Mouse (Mus musculus): ENCODE measurements around the gene Cox5a.

Cox5a gene

GRCm38 (mm10) chr9:57521056-57521911 lies at the start of gene Cox5a:
TSS of gene Cox5a (plus strand) at chr9:57521274.
- peak; percentile 90 for DNase-seq

- DNase-seq, result peak; percentile 86 to 88
Observed at GRCm38 (mm10) chr9:57485774-57486173, 35.3 kb upstream of the Cox5a start.

- DNase-seq, result no peak
Observed at GRCm38 (mm10) chr9:57487807-57488206, 33.3 kb upstream of the Cox5a start.

- no peak for DNase-seq
Observed at GRCm38 (mm10) chr9:57493532-57493931, 27.5 kb upstream of the Cox5a start.

- DNase-seq, result no peak
Observed at GRCm38 (mm10) chr9:57494970-57495369, 26.1 kb upstream of the Cox5a start.

GRCm38 (mm10) chr9:57497236-57497635 lies 23.8 kb upstream of the Cox5a start:
- no peak for DNase-seq

- DNase-seq, result no peak
Observed at GRCm38 (mm10) chr9:57498536-57498935, 22.5 kb upstream of the Cox5a start.

GRCm38 (mm10) chr9:57501452-57501851 lies 19.6 kb upstream of the Cox5a start:
- no peak for DNase-seq

GRCm38 (mm10) chr9:57501861-57502260 lies 19.2 kb upstream of the Cox5a start:
- peak in 1 of 2 experiments; percentile 13 for DNase-seq

- peak in 1 of 2 experiments; percentile 8 for DNase-seq
Observed at GRCm38 (mm10) chr9:57502911-57503621, 18.0 kb upstream of the Cox5a start.

- DNase-seq, result peak; percentile 28 to 36
Observed at GRCm38 (mm10) chr9:57503622-57504380, 17.3 kb upstream of the Cox5a start, which contains the start of gene Rpp25. TSS of gene Rpp25 (plus strand) at chr9:57504026.

GRCm38 (mm10) chr9:57504381-57504700 lies 16.7 kb upstream of the Cox5a start:
- peak; percentile 73 to 74 for DNase-seq

- no peak for DNase-seq
Observed at GRCm38 (mm10) chr9:57504891-57505290, 16.2 kb upstream of the Cox5a start.

- no peak for DNase-seq
Observed at GRCm38 (mm10) chr9:57505700-57506099, 15.4 kb upstream of the Cox5a start.

- DNase-seq, result no peak
Observed at GRCm38 (mm10) chr9:57510577-57510976, 10.5 kb upstream of the Cox5a start.

GRCm38 (mm10) chr9:57517113-57517512 lies 4.0 kb upstream of the Cox5a start:
- peak; percentile 71 to 75 for DNase-seq

GRCm38 (mm10) chr9:57520375-57521055 lies 559 bp upstream of the Cox5a start:
- DNase-seq, result no peak

- DNase-seq, result no peak
Observed at GRCm38 (mm10) chr9:57522114-57522860, 1.2 kb downstream of the Cox5a start.

- DNase-seq, result no peak
Observed at GRCm38 (mm10) chr9:57522861-57523246, 1.8 kb downstream of the Cox5a start.

GRCm38 (mm10) chr9:57523754-57524153 lies 2.7 kb downstream of the Cox5a start:
- peak in 1 of 2 experiments; percentile 29 for DNase-seq

GRCm38 (mm10) chr9:57524439-57524838 lies 3.4 kb downstream of the Cox5a start:
- no peak for DNase-seq

GRCm38 (mm10) chr9:57525516-57525915 lies 4.4 kb downstream of the Cox5a start:
- DNase-seq, result no peak

Measured in B cell, adult 2 months (primary cell).